Mouse (Mus musculus) limb, embryonic 13.5 days (tissue): ENCODE measurements around the gene Polr2g. TPM values are rescaled to one million over a fixed set of nuclear protein-coding genes. Genes with fewer than 3 reads are reported as not detected.

Source experiments
- polyA plus RNA-seq: library from polyadenylated mRNA; unstranded; fragments of >200 nt; fragmentation: Nextera tagmentation; extraction: Ambion mirVana; gene quantifications from 2 replicates; pipeline ENCODE4 v1.2.1, GENCODE M21; 2015

Gene Polr2g
- polyA plus RNA-seq, 1 experiment from 2014 or later, result 183 TPM

Other genes with a start within 250 kb of the Polr2g start
- 0.05 TPM in 1 of 2 replicates, not detected in the other for gene Slc22a8, start 207.3 kb downstream of the Polr2g start, polyA plus RNA-seq
- gene Slc22a6, start 180.5 kb downstream of the Polr2g start, polyA plus RNA-seq, result not detected in 2 replicates
- 0.71 and 1.0 TPM in 2 replicates for gene Chrm1, start 134.8 kb downstream of the Polr2g start, polyA plus RNA-seq
- gene Slc3a2, start 75.2 kb downstream of the Polr2g start, polyA plus RNA-seq, result 101 and 103 TPM in 2 replicates
- 98.7 TPM in 2 replicates for gene Wdr74, start 62.8 kb downstream of the Polr2g start, polyA plus RNA-seq
- 2.1 TPM in 2 replicates for gene 1700092M07Rik, start 57.9 kb downstream of the Polr2g start, polyA plus RNA-seq
- 194 and 205 TPM in 2 replicates for gene Stx5a, start 57.2 kb downstream of the Polr2g start, polyA plus RNA-seq
- gene Nxf1, start 41.5 kb downstream of the Polr2g start, polyA plus RNA-seq, result 214 and 217 TPM in 2 replicates
- 211 and 232 TPM in 2 replicates for gene Tmem223, start 27.6 kb downstream of the Polr2g start, polyA plus RNA-seq
- gene Tmem179b, start 24.1 kb downstream of the Polr2g start, polyA plus RNA-seq, result 62.7 and 66.2 TPM in 2 replicates
- gene Taf6l, start 12.2 kb downstream of the Polr2g start, polyA plus RNA-seq, result 31.9 and 32.8 TPM in 2 replicates
- 6.0 and 6.7 TPM in 2 replicates for gene Zbtb3, start 4.0 kb upstream of the Polr2g start, polyA plus RNA-seq
- 67.1 and 73.4 TPM in 2 replicates for gene Ttc9c, start 20.8 kb upstream of the Polr2g start, polyA plus RNA-seq
- gene Hnrnpul2, start 21.4 kb upstream of the Polr2g start, polyA plus RNA-seq, result 5.9 and 6.3 TPM in 2 replicates
- gene AC129217.1, start 31.2 kb upstream of the Polr2g start, polyA plus RNA-seq, result not detected in 2 replicates
- 45.2 and 49.3 TPM in 2 replicates for gene Bscl2, start 38.9 kb upstream of the Polr2g start, polyA plus RNA-seq
- gene Gng3, start 40.6 kb upstream of the Polr2g start, polyA plus RNA-seq, result 8.7 and 8.8 TPM in 2 replicates
- gene Lrrn4cl, start 52.2 kb upstream of the Polr2g start, polyA plus RNA-seq, result 0.75 and 0.93 TPM in 2 replicates
- 179 TPM in 2 replicates for gene Ubxn1, start 72.9 kb upstream of the Polr2g start, polyA plus RNA-seq
- gene Uqcc3, start 82.3 kb upstream of the Polr2g start, polyA plus RNA-seq, result 66.7 and 70.4 TPM in 2 replicates
- gene Lbhd1, start 85.2 kb upstream of the Polr2g start, polyA plus RNA-seq, result 93.0 and 93.2 TPM in 2 replicates
- not detected in 2 replicates for gene Gm49403, start 85.4 kb upstream of the Polr2g start, polyA plus RNA-seq
- 94.0 and 96.6 TPM in 2 replicates for gene 1810009A15Rik, start 90.3 kb upstream of the Polr2g start, polyA plus RNA-seq
- gene Gm49416, start 90.3 kb upstream of the Polr2g start, polyA plus RNA-seq, result not detected in 2 replicates
- gene Ints5, start 94.4 kb upstream of the Polr2g start, polyA plus RNA-seq, result 39.6 and 43.3 TPM in 2 replicates
- 102 and 112 TPM in 2 replicates for gene Ganab, start 99.5 kb upstream of the Polr2g start, polyA plus RNA-seq
- 49.9 and 53.0 TPM in 2 replicates for gene B3gat3, start 121.8 kb upstream of the Polr2g start, polyA plus RNA-seq
- 3.2 and 3.7 TPM in 2 replicates for gene Rom1, start 130.8 kb upstream of the Polr2g start, polyA plus RNA-seq
- gene Eml3, start 131.0 kb upstream of the Polr2g start, polyA plus RNA-seq, result 36.9 and 37.2 TPM in 2 replicates
- 192 and 193 TPM in 2 replicates for gene Mta2, start 143.3 kb upstream of the Polr2g start, polyA plus RNA-seq
- gene Tut1, start 155.3 kb upstream of the Polr2g start, polyA plus RNA-seq, result 35.6 and 36.5 TPM in 2 replicates
- gene Eef1g, start 168.5 kb upstream of the Polr2g start, polyA plus RNA-seq, result 508 and 512 TPM in 2 replicates
- gene Ahnak, start 190.7 kb upstream of the Polr2g start, polyA plus RNA-seq, result 35.2 and 35.6 TPM in 2 replicates